Mouse (Mus musculus) urinary bladder, postnatal 36 days (tissue): ENCODE measurements around the gene Osgin1.

ENCODE experiments used
- DNase-seq, 2 experiments: peaks; one replicate each; pipeline ENCODE4 v3.0.0; 2022; ENCODE audit warnings: low spot score in 2 of 2, mixed read lengths in 1 of 2

Osgin1 gene

GRCm38 (mm10) chr8:119424199-119424733 lies 9.7 kb upstream of the Osgin1 start:
- DNase-seq = no peak

DNA sequence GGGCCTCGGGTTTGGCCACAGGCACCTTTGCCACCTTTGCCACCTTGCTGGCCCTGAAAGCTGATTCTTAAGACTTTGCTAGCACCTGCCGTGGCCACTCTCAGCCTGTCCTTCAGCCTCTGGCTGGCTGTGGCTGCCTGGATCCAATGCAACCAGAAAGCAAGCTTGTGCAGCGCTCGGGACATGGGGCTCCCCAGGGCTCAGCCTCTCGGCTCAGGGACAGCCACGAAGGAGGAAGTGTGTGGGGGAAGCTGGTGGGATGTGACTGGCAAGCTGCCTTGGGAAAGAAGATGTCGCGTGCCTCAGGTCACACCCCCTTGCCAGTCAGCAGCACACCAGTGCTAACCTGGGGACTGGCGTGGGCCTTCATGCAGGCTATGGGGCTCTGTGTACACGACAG lies 9.2 kb upstream of the Osgin1 start:
- no peak for DNase-seq

- DNase-seq = no peak
Measured at GRCm38 (mm10) chr8:119425533-119425932, 8.4 kb upstream of the Osgin1 start.

- no peak for DNase-seq
Measured at GRCm38 (mm10) chr8:119426069-119426735, 7.7 kb upstream of the Osgin1 start.

GRCm38 (mm10) chr8:119427634-119428349 lies 6.1 kb upstream of the Osgin1 start:
- DNase-seq = peak; percentile 55 to 78

GRCm38 (mm10) chr8:119428350-119428740 lies 5.6 kb upstream of the Osgin1 start:
- DNase-seq = no peak

GRCm38 (mm10) chr8:119428766-119429327 lies 5.1 kb upstream of the Osgin1 start:
- no peak for DNase-seq

- DNase-seq = no peak
Measured at GRCm38 (mm10) chr8:119429552-119429951, 4.4 kb upstream of the Osgin1 start.

DNA sequence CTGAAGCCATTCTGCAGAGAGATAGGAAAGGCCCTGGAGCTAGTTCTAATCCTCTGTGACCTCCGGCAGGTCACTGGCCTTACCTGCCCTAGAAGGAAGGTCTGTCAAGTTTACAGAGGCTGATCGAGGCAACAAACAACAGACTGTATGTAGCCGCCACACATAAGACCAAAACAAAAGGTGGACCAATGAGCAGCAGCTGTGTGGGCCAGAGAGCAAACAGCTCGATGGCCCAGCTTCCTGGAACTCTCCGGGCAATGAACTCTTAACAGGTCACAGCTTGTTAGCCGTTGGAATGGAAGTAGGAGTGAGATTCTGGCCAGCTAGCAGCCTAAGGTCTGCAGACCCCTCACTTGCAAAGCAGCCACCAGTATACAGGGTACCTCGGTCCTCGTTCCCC lies 3.7 kb upstream of the Osgin1 start:
- no peak for DNase-seq

- no peak for DNase-seq
Measured at GRCm38 (mm10) chr8:119430690-119431089, 3.2 kb upstream of the Osgin1 start.

DNA sequence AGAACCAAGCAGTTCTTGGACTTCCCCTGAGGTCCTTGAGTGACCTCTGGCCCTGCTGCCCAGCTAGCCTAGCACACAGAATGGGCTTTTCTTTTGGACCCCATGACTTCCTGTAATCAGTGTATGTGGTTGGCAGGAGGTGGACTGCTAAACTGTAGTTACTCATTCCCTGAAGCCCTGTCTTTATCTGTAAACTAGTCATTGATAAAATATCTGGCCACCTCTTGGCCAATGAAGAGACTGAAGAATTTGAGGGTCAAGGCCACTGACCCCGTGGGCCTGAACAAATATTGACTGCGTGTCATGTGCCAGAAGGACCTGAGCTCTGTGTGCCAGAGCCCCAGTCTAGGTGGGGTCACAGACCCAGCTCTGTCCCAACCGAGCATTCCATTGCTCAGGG lies 1.6 kb upstream of the Osgin1 start:
- DNase-seq = no peak

GRCm38 (mm10) chr8:119434569-119434968 lies 645 bp downstream of the Osgin1 start:
- no peak for DNase-seq

- DNase-seq = no peak
Measured at GRCm38 (mm10) chr8:119435527-119435926, 1.6 kb downstream of the Osgin1 start.

DNA sequence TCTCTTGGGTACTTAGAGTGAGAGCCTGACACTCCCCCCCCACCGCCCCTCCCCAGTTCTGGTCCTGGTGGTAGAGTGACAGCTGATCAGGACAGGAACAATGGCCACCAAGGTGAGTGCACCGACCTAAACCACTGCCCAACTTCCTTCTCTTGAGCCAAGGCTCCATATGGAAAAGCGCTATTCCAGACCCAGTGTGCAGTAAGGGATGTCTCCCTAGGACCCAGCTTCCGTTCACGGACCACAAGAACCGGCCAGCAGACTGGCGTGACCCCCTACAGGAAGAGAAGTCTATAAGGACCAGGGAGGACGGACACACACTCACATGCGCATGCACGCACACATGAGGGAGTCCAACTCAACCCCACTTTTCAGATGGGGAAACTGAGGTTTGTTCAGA lies 2.4 kb downstream of the Osgin1 start:
- DNase-seq = no peak

- peak; percentile 93 to 94 for DNase-seq
Measured at GRCm38 (mm10) chr8:119436933-119437332, 3.0 kb downstream of the Osgin1 start.

GRCm38 (mm10) chr8:119437506-119437905 lies 3.6 kb downstream of the Osgin1 start:
- no peak for DNase-seq

DNA sequence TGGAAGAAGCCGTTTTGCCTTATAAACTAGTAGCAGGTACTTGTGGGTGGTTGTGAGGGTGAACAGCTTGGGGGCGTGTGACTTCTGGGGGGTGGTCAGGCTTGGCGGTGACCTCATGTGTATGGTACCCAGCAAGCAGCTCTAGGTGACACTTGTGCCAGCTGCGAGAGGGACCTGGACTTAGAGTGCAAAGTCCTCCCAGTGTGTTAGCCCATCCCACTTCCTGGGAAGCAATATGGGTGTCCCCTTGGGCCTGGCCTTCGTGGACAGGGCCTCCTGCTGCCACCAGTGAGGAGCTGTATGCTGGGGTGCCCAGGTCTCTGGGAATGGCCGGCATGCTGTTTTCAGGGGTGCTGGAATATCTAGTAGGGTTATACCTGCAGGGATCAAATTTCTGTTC lies 5.0 kb downstream of the Osgin1 start:
- no peak for DNase-seq

- no peak for DNase-seq
Measured at GRCm38 (mm10) chr8:119439424-119439823, 5.5 kb downstream of the Osgin1 start.

DNA sequence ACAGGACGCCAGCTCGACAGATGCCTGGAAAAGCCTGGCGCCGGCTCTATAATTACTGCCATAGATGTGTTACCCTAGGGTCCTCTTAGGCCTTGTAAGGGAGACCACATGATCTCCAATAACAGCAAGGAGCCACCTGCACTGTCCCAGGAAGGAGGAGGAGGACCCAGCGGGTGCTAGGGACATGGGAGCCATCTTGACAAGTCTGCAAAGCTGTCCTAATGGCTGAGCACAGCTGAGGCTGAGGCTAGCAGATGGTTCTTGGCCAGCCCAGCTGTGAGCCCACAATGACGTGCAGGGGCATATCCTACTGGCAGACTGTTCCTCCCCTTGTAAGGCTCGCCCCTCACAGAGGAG lies 5.9 kb downstream of the Osgin1 start:
- DNase-seq = no peak

- peak; percentile 79 to 81 for DNase-seq
Measured at GRCm38 (mm10) chr8:119440250-119440951, 6.5 kb downstream of the Osgin1 start.

DNA sequence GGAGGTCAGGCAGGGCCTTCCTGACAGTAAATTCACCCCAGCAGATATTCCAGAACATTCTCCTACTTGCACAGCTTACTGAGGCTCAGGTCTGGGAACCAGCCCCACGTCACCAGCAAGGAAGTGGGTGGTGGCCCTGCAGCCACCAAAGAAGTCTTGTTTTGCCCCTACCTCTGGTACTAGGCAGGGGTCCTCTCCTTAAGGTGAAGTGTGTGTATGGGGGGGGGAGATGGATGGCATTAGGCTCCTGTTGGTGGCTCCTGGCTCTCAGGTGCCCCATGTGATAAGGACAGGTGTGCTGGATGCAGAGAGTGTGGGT lies 7.0 kb downstream of the Osgin1 start:
- no peak for DNase-seq

DNA sequence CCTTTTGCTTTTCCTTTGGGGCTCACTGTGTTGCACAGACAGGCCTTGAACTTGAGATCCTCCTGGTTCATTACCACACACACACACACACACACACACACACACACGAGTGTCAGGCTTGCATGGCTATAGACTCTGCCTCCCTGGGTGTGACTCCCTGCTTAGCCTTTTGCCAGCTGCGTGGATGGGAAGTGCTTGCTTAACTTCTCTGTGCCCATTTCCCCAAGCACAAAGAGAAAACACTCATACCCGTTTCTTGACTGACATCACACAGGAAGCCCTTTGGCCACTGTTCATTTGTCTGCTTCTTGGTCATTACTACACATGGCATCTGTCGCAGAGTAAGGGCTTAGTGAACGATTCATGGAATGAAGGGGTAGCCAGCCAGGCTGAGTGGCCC lies 8.1 kb downstream of the Osgin1 start:
- no peak for DNase-seq

DNA sequence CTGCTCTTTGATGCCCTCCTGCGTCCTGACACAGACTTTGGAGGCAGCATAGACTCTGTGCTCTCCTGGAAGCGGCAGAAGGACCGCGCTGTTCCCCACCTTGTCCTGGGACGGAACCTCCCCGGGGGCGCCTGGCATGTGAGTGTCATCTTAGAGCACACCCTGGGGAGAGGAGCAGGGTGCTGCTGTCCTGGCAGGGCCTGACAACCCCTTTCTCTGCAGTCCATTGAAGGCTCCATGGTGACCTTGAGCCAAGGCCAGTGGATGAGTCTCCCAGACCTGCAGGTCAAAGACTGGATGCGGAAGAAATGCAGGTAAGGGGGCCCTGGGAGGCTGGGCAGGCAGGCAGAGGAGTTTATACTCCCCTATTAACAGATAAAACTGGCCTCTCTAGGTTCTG lies 9.0 kb downstream of the Osgin1 start:
- DNase-seq = no peak
